Mouse (Mus musculus): ENCODE measurements around the gene Trim50.
"Not testable (repeated sequence)": the region's sequence is repeated elsewhere in the genome, so short reads cannot be mapped to it uniquely, and the experiment has no call there.

The Trim50 gene

DNA sequence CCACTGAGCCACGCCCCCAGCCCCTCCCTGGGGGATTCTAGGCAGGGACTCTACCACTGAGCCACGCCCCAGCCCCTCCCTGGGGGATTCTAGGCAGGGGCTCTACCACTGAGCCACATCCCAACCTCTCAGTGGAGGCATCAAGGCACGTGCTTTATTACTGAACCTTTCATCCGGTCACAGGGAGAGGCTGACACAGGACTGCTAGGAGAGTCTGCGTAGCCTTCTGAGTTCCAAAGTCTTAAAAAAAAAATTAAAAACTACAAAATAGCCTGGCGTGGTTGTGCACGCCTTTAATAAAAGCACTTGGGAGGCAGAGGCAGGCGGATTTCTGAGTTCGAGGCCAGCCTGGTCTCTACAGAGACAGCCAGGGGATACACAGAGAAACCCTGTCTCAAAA lies 16.1 kb downstream of the Trim50 start:
- not testable (repeated sequence) for DNase-seq (ENCODE audit: low read depth, low spot score)

DNA sequence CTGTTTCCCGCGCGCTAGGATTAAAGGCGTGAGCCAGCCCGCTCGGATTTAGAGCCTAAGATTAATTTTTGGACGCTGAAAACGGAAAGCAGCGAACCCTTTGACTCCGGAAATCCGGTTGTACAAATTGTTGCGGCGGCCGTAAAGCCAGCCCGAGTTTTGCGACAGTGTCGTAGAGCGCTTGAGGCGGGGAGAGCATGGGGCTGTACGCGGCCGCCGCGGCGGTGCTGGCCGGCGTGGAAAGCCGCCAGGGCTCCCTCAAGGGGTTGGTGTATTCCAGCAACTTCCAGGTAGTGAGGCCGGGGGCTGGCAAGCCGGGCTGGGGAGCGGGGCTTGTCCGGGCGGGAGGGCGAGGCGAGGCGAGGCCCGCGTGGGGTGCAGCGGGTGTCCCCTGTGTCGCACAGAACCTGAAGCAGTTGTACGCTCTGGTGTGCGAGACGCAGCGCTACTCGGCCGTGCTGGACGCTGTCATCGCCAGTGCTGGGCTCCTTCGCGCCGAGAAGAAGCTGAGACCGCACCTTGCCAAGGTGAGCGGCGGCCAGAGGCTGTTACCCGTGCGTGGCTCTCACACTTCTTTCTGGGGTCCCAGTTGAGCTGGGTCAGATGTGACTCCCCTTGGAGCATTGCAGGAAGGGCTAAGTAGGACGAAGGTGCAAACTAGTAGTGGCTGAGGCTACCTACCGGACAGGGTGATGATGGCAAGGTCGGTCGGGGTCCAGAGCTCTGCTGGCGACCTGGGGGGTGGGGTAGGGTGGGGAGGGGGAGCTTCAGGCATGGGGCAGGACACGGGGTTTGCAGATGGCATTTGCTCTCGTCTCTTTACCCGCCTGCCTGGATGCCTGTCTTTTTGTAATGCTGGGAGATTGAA lies 16.9 kb downstream of the Trim50 start, which contains the start of gene Nsun5:
Gene Nsun5, plus strand, starts transcription at position 167 of the 868 bp plus-strand sequence.
- peak; percentile 95 for DNase-seq (ENCODE audit: low read depth, low spot score)

DNA sequence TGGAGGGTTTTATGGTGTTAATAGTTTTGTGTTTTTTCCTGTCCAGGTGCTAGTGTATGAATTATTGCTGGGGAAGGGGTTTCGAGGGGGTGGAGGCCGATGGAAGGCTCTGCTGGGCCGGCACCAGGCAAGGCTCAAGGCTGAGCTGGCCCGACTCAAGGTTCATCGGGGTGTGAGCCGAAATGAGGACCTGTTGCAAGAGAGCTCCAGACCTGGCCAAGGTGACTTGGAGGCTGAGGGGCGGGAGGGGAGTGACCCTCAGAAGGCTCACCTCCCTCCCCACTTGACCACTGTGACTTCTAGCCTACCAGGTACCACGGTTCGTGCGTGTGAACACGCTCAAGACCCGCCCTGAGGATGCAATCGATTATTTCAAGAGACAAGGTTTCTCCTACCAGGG lies 18.1 kb downstream of the Trim50 start:
- no peak for DNase-seq (ENCODE audit: low read depth, low spot score)

DNA sequence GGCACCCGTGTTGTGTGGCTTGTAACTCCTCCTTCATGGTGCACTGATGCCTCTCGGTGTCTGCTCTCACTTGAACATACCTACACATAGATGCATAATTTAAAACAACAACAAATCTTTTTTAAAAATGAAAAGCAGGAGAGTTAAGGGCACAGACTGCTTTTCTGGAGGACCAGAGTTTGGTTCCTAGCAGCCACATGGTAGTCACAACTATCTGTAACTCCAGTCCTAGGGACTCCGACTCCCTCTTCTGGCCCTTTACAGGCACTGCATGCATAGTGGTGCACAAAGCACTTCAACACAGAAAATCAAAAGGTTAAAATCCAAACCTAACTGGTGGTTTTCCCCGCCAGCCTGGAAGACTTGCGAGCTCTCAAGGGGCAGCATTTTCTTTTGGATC lies 20.5 kb downstream of the Trim50 start:
- no peak for DNase-seq (ENCODE audit: low read depth, low spot score)

DNA sequence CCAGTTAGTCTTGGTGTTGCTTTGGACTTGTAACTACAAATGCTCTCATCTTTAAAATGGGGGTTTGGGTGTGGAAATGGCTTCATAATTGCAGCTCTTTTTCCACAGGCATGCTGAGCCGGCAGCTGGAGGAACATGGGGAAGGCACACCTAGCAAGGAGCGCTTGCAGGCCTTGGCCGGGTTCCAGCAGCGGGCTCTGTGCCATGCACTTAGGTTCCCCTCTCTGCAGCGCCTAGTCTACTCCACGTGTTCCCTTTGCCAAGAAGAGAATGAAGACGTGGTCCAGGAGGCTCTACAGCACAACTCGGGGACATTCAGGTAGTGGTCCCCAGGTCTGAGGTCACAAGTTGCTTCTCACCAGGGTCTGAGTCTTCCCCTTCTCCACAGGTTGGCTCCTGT lies 22.1 kb downstream of the Trim50 start:
- DNase-seq (ENCODE audit: low read depth, low spot score), result no peak

DNA sequence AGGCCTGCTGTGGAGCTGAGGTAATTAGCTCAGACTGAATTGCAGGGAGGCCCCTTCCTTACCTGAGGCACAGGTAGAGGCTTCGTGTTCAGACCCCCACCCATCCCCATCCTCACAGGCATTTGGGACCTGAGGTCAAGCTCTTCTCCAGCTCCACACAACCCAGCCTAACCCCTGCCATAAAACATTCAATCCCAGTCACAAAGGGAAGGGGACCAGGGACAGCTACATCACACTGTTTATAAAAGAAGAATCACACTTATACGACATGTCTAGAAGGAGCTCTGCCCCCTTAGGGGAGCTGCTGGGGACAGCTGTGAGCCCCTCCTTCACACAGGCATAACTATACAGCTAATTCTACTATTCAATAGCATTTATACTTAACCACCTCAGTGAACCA lies 23.2 kb downstream of the Trim50 start:
- no peak for DNase-seq (ENCODE audit: low read depth, low spot score)

DNA sequence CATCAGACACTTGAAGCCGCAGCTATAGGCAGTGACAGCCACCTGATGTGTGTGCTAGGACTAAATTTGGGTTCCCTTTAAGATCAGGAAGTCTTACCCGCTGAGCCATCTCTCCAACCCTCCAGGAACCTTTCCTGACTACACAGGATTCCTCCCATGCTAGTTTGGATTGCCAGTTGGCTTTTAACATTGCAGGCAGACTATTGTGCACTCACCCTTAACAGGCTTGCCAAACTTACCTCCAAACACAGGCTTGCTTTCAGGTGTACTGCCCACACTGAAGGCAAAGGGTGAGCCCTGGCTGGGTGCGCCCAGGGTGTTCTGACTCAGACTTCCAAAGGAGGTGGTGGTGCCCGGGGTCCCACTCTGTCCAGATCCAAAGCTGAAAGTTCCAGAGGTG lies 27.6 kb downstream of the Trim50 start:
- DNase-seq (ENCODE audit: low read depth, low spot score), result no peak

DNA sequence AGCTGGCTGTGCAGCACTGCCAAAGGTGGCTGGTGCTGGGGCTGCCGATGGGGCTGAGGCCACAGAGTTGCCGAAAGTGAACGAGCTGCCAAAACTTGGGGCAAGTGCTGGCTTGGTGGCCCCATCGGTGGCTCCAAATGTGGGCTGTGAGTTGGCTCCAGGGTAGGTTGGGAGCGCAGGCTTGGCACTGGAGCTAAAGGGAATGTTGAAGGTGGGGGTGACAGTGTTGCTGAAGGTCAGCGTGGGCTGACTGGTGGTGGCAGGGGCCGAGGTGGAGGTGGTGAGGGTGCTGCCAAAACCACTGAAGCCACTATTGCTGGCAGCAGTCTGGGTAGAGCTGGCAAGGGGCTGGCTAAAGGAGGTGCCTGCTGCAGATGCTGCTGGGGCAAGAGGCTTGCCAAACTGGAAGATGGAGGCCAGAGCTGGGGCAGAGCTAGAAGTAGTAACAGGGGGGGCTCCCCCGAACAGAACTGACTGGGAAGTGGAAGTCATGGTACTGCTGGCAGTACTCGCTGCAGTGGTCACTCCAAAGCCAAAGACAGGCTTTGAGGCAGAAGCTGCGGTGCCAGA lies 28.3 kb downstream of the Trim50 start:
- no peak for DNase-seq (ENCODE audit: low read depth, low spot score)

DNA sequence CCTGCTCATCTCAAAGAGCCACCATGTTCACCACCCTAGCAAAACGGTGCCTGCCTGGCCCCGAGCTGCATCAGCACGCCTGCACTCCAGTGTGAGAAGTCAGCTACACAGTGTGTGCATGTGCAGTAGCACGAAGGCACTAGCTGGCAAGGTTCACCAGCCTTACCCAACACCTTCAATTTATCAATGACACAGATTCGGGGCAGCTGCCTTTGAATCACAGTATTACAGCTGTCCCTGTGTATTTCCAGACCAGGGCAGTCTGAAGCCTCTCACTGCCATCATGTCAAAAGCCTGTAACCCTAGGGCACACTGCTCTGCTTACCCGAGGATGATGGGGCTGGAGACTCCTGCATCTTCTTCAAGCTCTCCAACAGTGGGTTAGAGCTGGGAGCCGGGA lies 29.7 kb downstream of the Trim50 start:
- no peak for DNase-seq (ENCODE audit: low read depth, low spot score)

DNA sequence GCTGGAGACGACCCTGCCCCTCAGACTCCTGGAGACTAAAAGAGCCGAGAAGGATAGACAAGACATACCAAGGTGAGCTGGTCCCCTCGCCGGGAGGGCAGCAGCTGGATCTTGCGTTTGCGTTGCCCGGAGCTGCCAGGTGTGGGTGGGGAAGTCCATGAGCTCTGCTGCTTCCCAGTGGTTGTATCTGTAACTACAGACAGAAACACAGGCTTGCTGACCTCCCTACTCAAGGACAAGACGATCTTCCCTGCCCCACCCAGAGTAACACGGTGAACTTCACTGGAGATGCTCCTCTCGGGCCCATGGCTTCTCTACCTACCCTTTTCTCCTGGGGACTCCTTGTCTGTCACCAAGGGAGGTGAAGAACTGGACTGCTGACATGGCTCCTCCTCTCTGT lies 30.7 kb downstream of the Trim50 start:
- DNase-seq (ENCODE audit: low read depth, low spot score), result no peak

DNA sequence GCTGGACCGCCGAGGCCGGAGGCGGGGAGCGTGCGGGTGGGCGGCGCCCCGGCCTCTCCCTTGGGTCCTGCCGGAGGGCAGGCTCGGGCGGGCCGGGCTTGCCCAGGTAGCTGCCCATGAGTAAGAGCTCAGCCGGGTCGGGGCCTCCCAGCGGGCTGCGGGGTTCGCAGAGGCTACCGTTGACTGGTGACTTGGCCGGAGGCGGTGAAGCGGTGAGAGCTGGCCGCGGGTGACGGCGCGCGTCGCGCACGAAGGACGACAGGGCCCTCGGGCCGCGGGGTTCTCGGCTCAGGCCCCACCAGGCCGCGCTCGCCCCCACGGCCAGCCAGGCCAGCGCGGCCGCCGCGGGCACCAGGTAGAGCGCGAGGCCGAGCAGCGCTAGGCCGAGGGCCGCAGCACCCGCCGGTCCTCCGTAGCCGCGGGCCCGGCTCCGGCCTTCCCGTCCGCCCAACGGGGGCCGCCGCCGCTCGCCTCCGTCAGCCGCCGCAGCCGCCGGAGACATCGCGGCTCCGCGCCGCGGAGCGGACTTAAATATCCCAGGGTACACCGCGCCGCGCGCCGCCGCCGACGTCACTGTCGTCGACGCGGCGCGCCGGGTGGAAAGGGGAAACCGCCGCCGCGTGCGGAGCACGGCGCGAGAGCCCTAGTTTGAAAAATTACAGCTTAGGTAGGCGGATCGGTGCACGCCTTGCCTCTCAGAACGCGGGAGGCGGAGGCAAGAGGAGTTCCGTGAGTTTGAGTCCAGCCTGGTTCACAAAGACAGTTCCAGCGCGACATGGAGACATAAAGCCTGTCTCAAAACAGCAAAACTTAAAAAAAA lies 41.1 kb downstream of the Trim50 start, which contains the start of gene Pom121:
Gene Pom121, minus strand, starts transcription at position 543 of the 820 bp plus-strand sequence.
- DNase-seq (ENCODE audit: low read depth, low spot score), result peak; percentile 93

DNA sequence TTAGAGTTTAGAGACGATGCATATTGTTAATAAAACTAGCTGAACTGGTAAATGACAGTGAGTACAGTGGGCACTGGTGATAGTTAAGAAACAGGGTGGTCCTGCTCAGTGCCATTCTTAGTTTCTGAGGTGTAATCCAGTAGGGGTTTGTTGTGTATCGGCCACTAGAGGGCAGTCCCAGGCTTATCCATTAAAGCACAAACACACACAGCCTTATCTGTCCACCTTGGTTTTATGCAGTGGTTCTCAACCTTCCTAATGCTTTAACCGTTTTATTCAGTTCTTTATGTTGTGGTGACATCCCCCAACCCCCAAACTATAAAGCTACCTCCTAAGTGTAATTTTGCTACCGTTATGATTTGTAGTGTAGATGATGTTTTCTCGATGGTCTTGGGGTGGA lies 42.7 kb downstream of the Trim50 start:
- DNase-seq (ENCODE audit: low read depth, low spot score), result peak; percentile 44

DNA sequence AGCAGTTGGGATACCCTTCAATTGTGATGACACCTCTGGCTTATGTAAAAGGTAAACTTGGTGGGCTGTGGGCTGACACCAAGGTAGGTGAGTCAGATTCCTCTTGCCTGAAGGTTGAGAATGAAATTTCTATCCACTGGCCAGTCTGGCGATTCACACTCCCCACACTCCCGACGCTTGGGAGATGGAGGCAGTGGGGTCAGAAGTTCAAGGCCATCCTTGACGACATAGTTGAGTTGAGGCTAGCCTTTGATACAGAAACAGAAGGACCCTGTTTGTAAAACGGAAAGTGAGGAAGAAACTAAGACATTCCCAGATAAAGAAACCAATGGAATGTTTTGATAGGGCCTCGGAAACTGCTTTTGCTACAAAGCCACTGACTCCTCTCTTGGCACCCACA lies 46.3 kb downstream of the Trim50 start:
- no peak for DNase-seq (ENCODE audit: low read depth, low spot score)

DNA sequence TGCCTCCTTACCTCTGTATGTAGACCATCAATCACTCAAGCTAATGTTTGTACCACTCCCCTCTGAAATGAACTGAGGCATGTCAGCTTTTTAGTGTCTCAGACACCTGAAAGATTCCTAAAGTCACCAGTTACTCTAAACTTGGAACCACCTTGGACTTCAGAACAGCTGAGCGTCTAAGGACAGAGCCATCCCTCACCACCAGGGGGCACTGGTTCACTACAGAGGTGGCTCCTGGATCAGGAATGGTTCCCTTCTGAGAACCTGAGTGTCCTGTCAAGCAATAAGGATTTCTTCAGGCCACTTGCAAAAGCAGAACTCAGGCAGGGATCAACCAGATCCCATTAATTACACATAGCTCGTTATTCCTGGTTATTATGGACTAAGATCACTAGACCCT lies 47.1 kb downstream of the Trim50 start:
- DNase-seq (ENCODE audit: low read depth, low spot score), result peak; percentile 82

DNA sequence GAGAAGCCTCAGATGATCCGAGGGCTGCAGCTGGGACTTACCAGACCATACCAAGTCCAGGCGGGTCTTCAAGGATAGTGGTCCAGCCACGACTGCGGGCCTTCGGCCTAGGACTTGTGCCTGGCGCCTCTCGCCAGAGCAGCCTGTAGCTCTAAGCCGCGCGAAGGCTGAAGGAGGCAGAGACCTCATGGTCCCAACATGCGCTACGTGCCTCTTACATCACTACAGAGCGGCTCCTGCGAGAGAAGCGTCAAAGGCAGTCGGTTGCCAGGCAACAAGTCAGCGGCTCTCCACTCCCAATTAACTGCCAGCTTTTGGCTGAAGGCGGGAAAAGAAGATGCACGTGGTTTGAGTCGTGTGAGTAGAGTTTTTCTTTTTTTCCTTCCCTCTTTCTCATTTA lies 51.5 kb downstream of the Trim50 start:
- peak; percentile 52 for DNase-seq (ENCODE audit: low read depth, low spot score)

DNA sequence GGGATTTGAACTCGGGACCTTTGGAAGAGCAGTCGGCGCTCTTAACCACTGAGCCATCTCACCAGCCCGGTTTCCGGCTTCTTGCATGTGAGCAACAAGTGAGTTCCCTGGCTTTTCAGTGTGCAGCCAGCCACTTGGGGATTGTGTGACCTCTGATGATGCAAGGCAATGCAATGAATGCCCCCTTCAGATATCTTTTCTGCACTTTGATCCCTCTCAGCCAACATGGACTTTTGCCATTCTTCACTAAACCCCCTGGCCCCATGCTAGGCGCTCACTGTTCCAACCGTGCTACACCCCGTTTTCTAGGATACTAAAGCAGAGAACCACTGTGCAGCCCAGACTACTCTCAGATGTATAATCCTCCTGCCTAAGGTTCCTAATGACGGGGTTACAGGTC lies 52.3 kb downstream of the Trim50 start:
- no peak for DNase-seq (ENCODE audit: low read depth, low spot score)

DNA sequence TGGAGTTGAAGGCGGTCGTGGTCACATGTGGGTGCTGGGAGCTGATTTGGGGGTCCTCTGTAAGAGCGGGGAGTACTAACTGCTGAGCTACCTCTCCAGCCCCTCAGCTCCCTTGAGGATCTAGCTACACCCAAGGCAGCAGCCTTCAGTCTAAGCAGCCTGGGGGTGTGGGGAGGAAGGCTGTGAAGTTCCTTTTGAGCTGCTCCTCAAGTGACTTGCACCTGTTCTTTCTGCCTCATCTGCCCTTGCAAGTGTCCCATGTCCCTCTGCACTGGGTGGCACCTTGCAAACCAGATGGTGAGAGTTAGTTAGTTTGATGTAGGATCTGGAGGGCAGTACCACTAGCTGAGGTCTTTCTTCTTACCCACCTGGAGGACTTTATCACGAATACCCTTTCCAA lies 55.0 kb downstream of the Trim50 start:
- DNase-seq (ENCODE audit: low read depth, low spot score), result no peak

DNA sequence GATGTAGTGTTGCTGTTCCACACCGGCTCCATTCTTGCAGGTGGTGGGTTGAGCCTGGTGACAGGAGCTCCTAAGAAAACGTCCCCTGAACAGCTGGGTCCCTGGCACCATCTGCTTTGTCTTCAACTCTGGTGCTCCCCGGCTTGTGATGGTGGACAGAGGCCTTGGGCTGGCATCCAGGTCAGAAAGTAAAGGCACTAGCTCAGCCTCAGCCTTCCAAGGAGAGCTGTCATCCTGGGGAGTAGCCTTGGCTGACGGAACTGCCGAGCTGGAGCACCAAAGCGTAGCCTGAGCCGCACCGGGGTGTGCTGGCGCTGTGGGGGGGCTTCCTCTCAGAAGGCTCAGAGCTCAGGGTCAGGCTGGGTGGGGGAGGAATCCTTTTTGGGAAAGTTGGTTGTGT lies 57.2 kb downstream of the Trim50 start:
- no peak for DNase-seq (ENCODE audit: low read depth, low spot score)

Measured in forelimb bud, embryonic 11.5 days (tissue).